Mouse (Mus musculus) kidney, postnatal 36 days (tissue): ENCODE results near the gene Drosha.

Experiments
- DNase-seq, 2 experiments: peaks; one replicate each; pipeline ENCODE4 v3.0.0; 2021 to 2022; ENCODE audit warnings: mixed read lengths in 2 of 2

Drosha gene

DNA sequence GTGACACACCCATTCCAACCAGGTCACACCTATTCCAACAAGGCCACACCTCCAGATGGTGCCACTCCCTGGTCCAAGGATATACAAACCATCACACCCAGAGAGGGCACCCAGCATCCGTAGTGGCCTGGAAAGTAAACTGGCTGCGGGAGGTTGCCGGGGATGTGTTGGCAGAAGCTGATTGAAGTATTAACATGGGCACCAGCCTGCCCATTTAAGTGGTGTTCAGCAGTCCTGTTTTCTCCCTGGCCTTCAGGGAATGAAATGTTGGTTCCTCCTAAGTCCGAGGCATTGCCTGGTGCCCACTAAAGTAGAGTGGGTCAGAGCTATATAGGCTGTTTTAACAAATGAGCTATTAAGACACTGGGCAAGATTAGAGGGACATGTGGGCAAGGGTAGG lies 8.0 kb downstream of the Drosha start:
- no peak for DNase-seq

DNA sequence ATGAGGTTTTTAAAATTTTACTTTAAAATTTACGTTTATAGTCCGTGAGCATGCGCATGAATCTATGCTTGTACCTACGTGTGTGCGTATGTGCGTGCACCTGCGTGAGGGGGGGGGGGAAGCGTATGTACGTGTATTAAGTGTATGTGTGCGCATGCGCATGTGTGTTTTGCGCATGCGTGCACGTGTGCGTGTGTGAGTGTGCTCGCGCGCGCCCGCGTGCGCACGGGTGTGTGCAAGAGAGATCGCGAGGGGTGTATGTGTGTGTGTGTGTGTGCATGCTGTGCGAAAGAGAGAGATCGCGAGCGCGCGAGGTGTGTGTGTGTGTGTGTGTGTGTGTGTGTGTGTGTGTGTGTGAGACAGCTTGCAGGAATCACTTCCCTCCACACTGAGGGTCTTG lies 8.8 kb downstream of the Drosha start:
- no peak for DNase-seq

DNA sequence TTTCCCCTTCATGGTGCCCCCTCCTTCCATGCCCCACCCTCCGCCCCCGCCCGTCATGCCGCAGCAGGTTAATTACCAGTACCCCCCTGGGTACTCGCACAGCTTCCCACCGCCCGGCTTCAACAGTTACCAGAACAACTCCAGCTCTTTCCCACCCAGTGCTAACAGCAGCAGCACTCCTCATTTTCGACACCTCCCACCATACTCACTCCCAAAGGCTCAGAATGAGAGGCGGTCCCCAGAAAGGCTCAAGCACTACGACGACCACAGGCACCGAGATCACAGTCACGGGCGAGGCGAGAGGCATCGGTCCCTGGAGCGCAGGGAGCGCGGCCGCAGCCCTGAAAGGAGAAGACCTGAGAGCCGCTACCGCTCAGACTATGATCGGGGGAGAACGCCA lies 9.6 kb downstream of the Drosha start:
- no peak for DNase-seq

DNA sequence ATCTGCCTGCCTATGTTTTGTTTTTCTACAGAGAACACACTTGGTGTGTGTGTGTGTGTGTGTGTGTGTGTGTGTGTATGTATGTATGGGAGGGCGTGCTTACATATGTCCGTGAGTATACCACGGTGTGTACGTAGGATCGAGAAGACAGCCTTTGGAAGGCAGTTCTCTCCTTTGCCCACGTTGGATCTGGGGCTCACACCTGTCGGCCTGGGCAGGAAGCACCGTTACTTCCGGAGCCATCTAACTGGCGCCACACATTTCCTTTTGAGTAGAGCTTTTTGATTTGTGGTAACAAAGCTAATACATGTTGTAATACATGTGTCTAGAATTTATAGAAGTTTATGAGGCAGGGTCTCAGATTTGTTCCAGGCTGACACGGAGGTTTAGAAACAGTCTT lies 16.1 kb downstream of the Drosha start:
- DNase-seq, result no peak

DNA sequence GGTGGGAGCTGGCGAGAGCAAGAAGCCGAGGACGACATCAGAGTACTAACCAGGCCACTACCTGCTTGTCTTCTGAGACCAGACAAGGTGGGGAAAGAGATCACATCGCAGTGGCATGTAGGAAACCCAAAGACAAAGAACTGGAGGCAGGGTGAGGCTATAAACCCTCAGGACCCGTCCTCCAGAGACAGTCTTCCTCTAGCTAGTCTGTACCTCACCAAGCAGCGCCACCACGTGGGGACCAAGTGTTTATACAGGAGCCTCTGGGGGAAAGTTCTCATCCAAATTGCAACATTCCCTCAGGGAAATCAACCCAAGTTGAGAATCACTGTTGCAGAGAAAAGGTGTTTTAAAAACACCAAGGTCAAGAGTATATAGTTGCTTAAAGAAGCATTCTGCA lies 18.2 kb downstream of the Drosha start:
- DNase-seq, result peak in 1 of 2 experiments; percentile 26

DNA sequence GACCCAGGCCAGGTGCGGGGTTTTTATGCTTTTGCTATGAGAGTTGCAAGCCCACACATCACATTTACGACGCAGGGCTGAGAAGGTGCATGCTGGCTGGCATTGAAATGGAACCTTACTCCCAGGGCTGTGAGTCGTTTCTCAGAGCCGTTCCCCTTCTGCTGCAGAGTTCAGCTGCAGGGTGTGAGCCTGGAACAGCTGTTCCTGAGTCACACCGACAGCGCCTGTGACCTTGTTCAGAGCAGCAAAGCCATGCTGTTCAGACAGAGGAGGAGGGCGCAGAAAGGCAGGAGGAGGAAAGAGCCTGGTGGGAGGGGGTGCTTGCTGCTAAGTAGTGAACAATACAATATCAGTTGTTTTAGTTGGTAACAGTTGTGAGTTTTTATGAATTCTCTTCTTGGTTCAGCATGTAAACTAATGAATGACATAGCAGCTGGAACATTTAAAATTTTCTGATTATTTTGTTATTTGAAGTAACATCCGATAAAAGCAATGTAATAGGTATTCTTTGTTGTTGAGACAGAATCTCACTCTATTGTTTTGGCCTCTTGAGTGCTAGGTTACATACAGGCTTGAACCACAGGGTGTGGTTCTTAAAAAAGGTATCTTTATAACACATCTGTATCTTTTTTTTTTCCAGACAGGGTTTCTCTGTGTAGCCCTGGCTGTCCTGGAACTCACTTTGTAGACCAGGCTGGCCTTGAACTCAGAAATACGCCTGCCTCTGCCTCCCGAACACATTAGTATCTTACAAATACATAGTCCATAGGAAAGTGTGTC lies 23.8 kb downstream of the Drosha start:
- DNase-seq, result no peak

DNA sequence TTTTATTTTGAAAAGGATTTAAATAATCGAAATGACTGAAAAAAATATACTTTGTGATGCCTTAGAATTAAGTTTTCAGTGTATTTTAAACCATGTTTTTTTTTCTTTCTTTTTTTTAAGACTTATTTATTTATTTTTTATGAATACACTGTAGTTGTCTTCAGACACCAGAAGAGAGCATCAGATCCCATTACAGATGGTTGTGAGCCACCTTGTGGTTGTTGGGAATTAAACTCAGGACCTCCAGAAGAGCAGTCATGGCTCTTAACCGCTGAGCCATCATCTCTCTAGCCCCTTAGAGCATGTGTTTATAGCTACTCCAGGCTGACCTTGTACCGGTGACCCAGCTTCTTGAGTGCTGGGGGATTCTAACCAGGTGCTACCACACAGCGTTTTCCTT lies 24.8 kb downstream of the Drosha start:
- DNase-seq, result no peak

DNA sequence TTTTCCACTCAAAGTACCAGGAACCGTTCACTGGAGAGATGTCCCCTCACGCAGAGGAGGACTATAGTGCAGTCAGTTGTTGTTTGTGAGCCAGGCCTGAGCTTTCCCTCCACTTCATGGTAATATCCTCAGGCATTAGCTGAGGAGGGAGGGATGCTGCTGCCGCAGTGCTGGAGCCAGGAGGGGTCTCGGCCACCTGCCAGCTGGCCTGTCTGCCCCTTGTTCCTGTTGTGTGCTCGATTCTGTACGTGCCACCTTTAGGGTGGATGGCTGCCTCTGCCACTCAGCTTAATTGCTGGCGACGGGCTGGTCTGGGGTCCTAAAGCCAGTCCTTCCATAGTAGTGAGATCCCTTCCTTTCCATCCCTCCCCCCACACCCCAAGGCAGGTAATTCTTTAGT lies 28.9 kb downstream of the Drosha start:
- DNase-seq, result no peak

DNA sequence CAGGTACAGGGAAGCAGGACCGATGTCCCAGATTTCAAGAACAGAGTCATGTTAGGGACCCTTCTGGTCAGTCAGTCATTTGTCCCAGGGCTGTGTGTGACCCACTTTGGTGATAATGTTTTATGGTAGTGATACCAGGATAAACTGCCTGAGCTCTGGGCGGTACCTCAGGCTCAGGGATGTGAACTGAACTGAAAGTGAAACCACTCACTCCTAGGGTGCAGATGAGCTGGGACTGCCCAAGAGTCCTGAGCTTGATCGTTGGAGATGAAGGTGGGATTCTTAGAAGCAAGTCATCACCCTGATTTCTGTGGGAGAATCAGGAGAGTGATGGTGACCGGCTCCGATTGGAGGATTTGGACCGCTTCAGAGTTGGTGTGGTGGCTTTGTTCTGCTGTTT lies 32.2 kb downstream of the Drosha start:
- no peak for DNase-seq

DNA sequence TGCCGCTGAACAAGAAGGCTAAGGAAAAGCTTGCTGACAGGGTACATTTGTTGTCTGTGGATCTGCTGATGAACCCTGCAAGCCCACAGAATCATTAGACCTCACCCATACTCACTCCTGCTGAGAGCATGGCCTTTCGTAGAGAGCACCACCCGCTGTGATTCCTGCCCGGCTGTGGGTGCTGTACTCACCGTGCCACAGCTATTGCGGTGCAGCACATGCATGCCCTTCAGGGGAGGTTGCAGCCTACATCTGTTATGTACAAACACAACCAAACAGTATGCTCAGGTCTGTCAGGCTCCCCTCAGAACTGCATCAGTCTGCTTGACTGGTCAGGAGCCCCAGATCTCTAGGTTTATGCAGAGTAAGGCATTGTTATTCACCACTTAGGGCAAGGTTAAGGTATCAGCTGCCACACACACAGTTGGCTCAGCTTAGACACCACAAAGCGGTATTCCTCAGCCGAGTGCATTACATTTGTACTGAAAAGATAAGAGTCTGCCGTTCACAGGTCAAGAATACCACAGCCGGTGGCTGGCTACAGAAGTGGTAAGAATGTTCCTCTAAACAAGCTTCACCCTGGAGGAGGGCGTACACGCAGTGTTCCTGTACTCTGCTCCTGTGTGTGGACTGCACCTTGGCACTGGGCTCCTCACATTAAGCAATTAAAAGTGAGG lies 33.4 kb downstream of the Drosha start:
- DNase-seq, result no peak

DNA sequence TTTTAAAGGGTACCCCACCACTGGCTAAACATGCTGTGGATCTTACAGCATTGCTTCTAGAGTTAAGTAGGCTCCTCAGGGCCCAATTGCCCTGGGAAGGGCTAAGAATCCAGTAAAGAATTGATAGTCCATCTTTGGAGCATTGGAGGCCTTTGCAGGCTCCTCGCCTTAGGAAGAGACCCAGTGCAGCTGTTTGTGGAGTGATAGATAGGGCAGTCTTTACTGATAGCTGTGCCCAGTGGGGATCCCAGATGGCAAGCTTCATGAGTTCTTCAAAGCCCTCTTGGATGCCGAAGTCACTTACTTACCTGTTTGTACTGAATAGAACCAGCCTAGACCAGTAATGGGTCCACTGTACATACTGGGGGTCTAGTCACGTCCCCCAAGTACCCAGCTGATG lies 34.0 kb downstream of the Drosha start:
- no peak for DNase-seq

DNA sequence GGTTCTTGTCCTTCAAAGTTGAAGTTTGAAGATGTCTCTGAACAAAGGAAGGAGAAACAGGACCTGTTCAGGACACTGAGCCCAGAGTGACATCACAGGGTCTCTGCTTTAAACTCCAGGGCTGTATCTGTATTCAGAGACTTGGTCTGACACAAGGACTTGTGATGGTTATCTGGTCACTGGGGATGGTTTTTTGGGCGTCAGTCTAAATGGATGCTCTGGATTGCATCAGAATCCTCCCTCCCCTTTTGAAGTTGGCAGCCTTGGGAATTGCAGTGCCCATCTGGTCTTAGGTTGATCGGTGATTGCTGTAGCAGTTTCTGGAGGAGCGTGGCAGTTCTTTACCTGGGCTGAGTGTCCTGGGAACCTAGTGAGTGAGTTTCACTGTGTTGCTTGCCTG lies 37.4 kb downstream of the Drosha start:
- no peak for DNase-seq

DNA sequence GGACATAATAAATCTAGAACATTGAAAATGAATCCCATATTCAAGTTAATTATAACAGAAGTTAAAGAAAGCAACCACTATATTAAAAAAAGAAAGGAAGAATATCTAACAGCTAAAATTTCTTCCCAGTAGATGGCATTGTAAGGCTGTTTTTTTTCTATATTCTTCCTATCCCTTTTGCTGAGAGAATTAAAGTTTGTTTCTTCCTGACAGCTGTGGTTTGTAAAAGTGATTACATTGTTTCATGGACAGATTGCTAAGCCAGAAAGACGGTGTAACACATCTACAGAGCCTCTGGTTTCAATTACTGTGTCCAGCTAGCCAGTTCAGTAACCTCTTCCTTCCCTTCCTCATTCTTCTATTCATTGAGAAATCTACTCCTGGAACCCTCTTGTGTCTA lies 39.1 kb downstream of the Drosha start:
- DNase-seq, result no peak

DNA sequence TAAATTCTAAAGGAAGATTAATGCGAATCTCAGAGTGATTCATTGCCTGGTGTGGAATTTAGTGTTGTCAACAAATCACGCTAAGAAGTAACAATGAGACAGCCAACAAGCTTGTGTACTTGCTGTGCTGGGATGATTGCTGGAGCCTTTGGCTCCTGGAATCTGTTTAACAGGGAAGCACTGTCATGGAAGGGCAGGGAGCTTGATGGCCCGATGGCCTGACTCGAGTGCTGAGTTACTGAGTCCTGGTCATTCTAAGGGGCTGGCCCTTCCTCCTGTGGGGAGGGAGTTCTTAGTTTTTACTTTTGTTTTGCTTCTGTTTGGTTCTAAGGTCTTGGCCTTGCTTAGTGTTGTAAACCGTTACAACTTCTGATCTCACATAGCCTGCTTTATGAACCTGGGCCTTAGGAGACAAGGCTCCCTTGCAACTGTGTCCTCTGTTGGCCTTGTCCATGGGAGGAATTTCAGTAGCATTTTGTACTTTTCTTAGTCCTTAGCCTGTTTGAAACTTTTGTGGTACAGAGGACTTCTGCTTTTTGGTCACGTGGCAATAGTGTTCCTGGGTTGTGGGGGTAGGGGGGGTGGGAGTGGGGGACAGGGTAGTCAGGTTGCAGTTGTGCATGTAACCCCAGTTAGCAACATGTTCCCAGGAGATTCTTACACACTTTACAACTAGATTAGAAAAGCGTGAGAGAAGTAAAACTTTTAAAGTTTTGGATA lies 41.1 kb downstream of the Drosha start:
- no peak for DNase-seq

DNA sequence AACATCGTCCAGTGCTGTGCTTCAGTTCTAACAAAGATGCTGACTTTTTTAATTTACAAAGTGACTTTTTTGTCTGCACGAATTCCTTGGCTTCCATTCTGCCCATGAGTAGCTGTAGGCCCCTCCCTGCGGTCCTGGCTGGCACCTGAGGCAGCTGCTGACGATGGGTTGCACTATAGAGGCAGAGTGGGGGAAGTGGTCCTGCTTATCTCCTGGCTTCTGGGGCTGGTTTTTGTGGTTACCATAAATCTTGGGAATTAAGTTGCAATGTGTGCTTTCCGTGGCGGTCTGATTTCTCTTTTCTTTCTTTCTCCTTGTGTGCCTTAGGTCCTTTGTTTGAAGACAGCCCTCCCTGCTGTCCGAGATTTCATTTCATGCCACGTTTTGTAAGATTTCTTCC lies 42.7 kb downstream of the Drosha start:
- DNase-seq, result no peak

DNA sequence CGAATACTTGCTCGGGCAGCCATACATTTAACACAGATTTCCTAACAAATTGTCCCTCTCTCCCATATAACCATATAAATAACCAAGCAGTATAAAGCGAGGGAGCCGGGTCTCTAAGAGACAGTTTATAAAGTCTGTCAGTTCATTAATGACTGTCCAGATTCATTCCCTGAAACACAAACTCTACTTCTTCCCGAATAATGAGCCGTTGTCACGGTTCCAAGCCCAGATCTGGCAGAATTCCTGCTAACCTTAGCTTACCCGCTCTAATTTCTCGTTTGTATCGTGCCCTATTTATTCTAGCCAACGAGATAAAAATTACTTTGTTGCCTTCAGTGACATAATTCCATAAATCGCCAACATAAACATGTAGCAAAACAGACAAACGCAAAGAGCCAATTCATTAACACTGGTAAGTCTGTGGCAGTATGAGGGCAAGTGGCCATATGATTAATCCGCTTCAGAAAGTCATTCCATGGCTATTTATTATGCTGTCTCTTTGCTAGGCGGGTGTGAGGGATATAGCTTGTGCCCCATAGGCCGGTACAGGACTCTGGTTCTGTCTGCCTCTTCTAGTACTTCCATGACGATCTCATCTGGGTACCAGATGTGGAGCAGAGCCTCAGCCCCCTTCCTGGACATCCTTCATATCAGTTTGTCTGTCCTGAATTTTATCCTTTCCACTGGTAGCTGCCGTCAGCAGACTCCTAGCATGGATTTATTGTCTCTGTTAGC lies 51.0 kb downstream of the Drosha start:
- DNase-seq, result peak in 1 of 2 experiments; percentile 21

DNA sequence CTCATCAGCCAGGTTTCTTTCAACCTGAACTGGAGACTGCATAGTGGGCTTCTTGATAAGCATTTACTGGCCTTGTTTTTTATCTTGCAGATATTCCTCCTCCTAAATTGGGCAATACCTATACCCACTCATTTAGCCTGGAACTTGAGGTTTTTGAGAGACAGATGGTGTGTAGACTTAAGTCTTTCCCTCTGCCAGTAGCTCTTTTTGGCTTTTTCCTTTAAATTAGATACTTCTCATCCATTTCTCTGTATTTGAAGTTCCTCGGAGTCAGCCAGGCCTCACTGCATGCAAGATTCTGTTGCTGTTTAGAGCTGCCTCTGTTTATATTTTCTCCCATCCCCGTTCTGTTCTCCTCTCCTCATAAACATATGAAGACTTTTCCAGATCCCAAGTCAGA lies 51.7 kb downstream of the Drosha start:
- DNase-seq, result no peak

DNA sequence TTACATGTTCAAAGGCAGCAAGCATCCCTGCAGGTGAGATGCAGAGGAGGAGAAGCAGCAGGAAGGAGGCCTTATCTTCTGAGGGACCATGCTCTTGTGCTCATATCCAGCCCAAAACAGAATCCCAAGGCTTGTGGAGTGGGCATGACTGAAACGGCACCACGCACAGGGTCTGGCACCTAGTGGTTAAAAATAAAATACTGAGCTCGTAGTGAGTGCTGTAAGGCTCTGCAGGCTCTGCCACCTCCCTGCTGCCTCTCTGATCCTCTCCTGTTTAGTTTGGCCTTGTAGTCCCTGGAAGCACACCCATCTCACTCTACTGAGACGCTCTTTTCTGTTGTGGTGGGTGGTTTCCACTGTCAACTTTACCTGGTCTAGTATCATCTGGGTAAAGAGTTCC lies 52.3 kb downstream of the Drosha start:
- DNase-seq, result no peak

DNA sequence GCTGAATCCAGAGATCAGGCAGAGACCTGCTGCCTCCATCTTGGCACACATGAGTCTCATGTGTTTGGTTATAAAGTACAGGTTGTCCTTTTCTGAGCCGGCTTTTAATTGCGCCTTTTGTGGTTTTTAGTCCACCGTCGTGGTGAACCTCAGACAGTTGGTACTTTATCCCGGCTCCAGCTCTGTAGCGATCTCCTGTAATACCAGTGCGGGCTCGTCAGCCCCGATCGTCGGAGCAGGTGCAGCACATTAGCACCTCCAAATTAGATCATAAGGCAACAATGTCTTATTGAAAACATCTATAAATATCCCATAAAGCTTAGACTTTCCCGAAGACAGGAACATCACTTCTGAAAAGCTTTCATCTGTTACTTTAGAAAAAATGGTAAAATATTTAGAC lies 53.3 kb downstream of the Drosha start:
- DNase-seq, result no peak

DNA sequence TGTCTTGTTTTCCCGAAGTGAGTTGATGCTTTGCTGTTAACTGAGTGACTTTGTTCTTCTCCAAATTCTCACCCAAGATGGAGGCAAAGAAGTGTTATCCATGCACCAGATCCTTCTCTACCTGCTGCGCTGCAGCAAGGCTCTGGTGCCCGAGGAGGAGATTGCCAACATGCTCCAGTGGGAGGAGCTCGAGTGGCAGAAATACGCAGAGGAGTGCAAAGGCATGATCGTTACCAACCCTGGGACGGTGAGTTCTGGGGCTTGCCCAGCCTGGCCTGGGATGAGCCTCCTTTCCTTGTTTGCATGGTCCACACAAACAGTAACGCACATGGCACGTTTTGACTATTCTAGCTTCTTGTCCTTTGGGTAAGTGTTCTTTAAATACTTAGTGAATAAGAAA lies 54.0 kb downstream of the Drosha start:
- DNase-seq, result no peak

DNA sequence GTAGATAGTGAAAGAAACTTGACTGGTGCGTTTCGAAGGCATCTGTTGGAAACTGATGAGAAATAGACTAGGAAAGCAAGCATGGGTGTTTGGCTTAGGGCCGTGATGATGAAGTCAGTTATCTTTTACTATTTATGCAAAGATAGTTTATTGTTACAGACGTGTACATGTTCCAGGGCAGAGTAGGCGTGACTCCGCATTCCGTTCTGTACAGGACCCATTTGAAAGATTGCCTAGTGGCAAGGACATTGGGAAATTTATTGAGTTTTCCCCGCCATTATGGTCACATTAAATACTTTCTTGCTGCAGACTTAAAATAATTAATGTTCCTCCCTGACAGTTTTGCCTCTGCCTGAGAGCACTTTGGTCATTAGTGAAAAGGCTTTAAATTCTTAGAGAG lies 55.3 kb downstream of the Drosha start:
- DNase-seq, result no peak

DNA sequence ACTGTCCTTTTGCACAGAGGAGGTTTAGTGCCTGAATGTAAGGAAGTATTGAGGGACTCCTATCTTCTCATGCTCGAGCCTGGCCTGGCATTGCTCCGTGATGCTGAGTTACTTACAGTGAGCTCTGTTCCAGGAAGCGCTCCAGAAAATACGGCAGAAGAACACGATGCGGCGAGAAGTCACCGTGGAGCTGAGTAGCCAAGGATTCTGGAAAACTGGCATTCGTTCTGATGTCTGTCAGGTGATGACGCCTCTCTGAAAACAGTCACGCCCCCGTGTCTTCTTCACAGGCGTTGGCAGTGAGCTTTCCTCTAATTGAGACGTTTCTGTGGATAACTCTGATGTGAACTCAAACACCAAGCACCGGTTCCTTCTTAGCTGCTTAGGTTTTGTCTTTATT lies 60.2 kb downstream of the Drosha start:
- DNase-seq, result no peak

DNA sequence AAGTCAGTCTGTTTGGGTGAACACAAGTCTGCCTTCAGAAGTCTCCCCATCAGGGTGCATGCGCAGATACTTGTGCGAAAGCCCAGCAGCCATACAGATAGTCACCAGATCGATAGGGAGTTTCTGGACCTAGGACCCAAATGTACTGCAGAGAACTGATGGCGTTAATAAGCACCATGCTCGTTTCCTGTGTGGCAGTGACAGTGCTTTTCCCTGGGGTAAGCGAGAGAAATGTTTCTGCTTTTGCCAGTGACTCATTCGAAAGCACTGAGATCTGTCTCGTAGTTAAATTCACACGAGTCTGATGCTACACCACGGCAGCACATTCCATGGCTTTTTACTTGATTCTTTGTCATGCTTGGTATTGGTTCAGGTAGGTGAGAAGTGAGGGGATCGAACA lies 60.7 kb downstream of the Drosha start:
- no peak for DNase-seq
